Mouse (Mus musculus) forebrain, embryonic 10.5 days (tissue): ENCODE results near the gene Myo6. TPM values are rescaled to one million over a fixed set of nuclear protein-coding genes. Genes with fewer than 3 reads are reported as not detected.

Source experiments
- DNase-seq: peaks from one replicate; pipeline ENCODE4 v3.0.0-alpha.2; 2017; ENCODE audit warnings: low spot score; ENCODE audit errors: extremely low spot score
- H3K27ac ChIP-seq: fragments of 300-500 bp; sonication (generic); 2 replicates; pipeline ENCODE4 v1.5.1; 2016; ENCODE audit warnings: mild to moderate bottlenecking
- H3K27me3 ChIP-seq: fragments of 300-500 bp; sonication (generic); 2 replicates; pipeline ENCODE4 v1.6.1; 2016; ENCODE audit warnings: mild to moderate bottlenecking; ENCODE audit not compliant: poor library complexity, severe bottlenecking
- H3K36me3 ChIP-seq: fragments of 300-500 bp; sonication (generic); replicated peaks from 2 replicates; pipeline ENCODE4 v1.6.1; 2016; ENCODE audit warnings: mild to moderate bottlenecking, moderate library complexity
- H3K4me1 ChIP-seq: fragments of 300-500 bp; sonication (generic); 2 replicates; pipeline ENCODE4 v1.6.1; 2016
- H3K4me3 ChIP-seq: fragments of 300-500 bp; sonication (generic); 2 replicates; pipeline ENCODE4 v1.5.1; 2016; ENCODE audit warnings: mild to moderate bottlenecking, moderate library complexity
- H3K9me3 ChIP-seq: fragments of 300-500 bp; sonication (generic); 2 replicates; pipeline ENCODE4 v1.6.1; 2016; ENCODE audit warnings: mild to moderate bottlenecking, moderate library complexity
- WGBS: fragments of 180-500 bp; shearing (Covaris S2); methylation state at CpG from one replicate; pipeline ENCODE4 v1.1.7; 2016; 5-methylcytosine and 5-hydroxymethylcytosine counted together
- polyA plus RNA-seq: library from polyadenylated mRNA; unstranded; fragments of >200 nt; fragmentation: Nextera tagmentation; extraction: Ambion mirVana; gene quantifications from 2 replicates; pipeline ENCODE4 v1.2.1, GENCODE M21; 2016

Gene Myo6
- polyA plus RNA-seq, 1 experiment from 2014 or later = 7.2 TPM

- Histone ChIP-seq H3K27me3 (no peaks in the 10 kb centered on the region), H3K36me3 (no peaks in the 10 kb centered on the region), H3K4me3 (no peak overlapping the region), H3K9me3 (no peaks in the 10 kb centered on the region), H3K27ac (peak overlapping the region; percentile 58; the same call in 1 of the 2 replicates), H3K4me1 (peaks cover 32% of the 10 kb centered on the region)
- 28% methylated on average over 5 of the region's 5 CpGs for WGBS
- DNase-seq = no peak
Measured at GRCm38 (mm10) chr9:80188324-80188893, 23.6 kb downstream of the Myo6 start.

DNA sequence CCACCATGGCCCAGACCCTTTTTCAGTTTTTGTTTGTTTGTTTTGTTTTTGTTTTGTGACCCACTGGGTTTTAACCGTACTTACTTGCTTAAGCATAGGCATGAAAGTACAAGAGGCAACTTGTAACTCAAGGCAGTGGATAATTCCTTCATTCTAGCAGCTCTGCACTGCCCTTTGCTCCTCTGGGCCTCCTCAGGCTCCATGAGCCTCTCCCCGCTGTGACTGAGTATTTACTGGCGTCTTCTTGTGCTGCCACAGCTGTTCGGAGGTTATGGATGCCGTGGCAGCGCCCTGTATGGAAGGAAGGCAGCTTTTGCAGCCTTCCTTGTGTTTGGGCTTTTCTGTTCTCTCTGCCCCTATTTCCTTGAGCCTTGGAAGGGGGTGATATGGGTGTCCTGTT lies 26.4 kb downstream of the Myo6 start:
- Histone ChIP-seq H3K4me3 (no peak overlapping the region), H3K27ac (no peak overlapping the region; the same call in 1 of the 2 replicates)
- 80% methylated on average over 6 of the region's 6 CpGs for WGBS

DNA sequence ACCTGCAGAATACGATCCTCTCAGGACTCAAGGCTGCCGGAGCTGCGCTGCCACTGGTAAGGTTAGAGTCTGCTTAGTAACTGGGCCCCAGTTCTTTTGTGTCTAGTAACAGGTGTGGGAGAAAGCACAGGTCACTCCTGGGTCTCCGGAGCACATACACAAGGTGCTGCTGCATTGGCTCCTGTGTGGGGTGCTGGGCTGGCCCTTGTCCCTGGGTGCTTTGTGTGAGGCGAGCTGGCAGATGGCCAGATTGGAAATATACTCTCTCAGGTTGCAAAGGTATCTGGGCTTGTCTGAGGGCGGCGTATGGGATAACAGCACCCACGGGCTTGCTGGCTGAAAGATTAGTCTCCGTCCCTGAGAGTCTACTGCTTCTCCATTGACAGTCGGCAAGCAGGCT lies 27.5 kb downstream of the Myo6 start:
- WGBS = 89% methylated on average over 10 of the region's 10 CpGs
- Histone ChIP-seq H3K36me3 (no peaks in the 10 kb centered on the region), H3K9me3 (no peaks in the 10 kb centered on the region), H3K27me3 (no peaks in the 10 kb centered on the region), H3K27ac (0 out of 2 replicates have a peak overlapping the region, but pooled peaks have one; percentile 9), H3K4me1 (peaks cover 36% of the 10 kb centered on the region), H3K4me3 (no peak overlapping the region)
- DNase-seq = no peak

More for the DNA sequence above, 26.4 kb downstream of the Myo6 start:
- Histone ChIP-seq H3K27me3 (no peaks in the 10 kb centered on the region), H3K9me3 (no peaks in the 10 kb centered on the region), H3K4me1 (peaks cover 29% of the 10 kb centered on the region), H3K36me3 (no peaks in the 10 kb centered on the region)
- DNase-seq = no peak

- 72% methylated on average over 6 of the region's 6 CpGs for WGBS
Measured at GRCm38 (mm10) chr9:80194446-80194845, 29.6 kb downstream of the Myo6 start.

GRCm38 (mm10) chr9:80196161-80196560 lies 31.3 kb downstream of the Myo6 start:
- Histone ChIP-seq H3K4me3 (no peak overlapping the region), H3K27me3 (no peaks in the 10 kb centered on the region), H3K9me3 (no peaks in the 10 kb centered on the region), H3K36me3 (no peaks in the 10 kb centered on the region), H3K27ac (no peak overlapping the region), H3K4me1 (peaks cover 35% of the 10 kb centered on the region)
- 81% methylated on average over 3 of the region's 3 CpGs for WGBS
- DNase-seq = no peak

More at GRCm38 (mm10) chr9:80194446-80194845, 29.6 kb downstream of the Myo6 start:
- Histone ChIP-seq H3K36me3 (no peaks in the 10 kb centered on the region), H3K9me3 (no peaks in the 10 kb centered on the region), H3K4me1 (peaks cover 25% of the 10 kb centered on the region), H3K27me3 (no peaks in the 10 kb centered on the region), H3K4me3 (no peak overlapping the region), H3K27ac (peak overlapping the region; percentile 35; the same call in 1 of the 2 replicates)
- DNase-seq = no peak

GRCm38 (mm10) chr9:80197233-80197632 lies 32.4 kb downstream of the Myo6 start:
- WGBS = 32% methylated on average over 6 of the region's 6 CpGs
- H3K4me1 ChIP-seq = peaks cover 43% of the 10 kb centered on the region
- peak overlapping the region; percentile 66 for H3K27ac ChIP-seq
- H3K27me3 ChIP-seq = no peaks in the 10 kb centered on the region
- DNase-seq = no peak
- H3K9me3 ChIP-seq = no peaks in the 10 kb centered on the region
- no peaks in the 10 kb centered on the region for H3K36me3 ChIP-seq
- H3K4me3 ChIP-seq = no peak overlapping the region

DNA sequence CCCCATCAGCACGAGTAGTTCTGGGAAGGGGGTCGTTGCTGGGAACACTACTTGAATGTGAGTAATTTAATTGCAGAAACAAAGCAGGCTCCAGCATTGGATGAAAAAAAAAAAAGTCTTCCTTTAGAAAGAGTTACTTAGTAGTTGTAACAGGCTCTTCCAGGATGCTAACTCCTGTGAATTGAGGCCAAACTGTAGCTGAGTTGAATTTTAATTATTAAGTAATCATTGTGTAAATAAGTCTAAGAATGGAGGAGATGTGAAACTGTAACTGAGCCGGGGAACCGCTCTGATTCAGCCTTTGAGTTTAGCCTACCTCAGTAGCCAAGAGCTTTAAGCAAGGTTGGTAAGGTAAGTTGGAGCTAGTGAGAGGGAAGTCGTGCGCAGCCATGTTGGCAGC lies 36.0 kb downstream of the Myo6 start:
- no peaks in the 10 kb centered on the region for H3K27me3 ChIP-seq
- H3K9me3 ChIP-seq = peaks cover 2% of the 10 kb centered on the region; the same call in 1 of the 2 replicates
- 58% methylated on average over 6 of the region's 6 CpGs for WGBS
- no peak overlapping the region for H3K4me3 ChIP-seq
- H3K36me3 ChIP-seq = no peaks in the 10 kb centered on the region
- peaks cover 51% of the 10 kb centered on the region for H3K4me1 ChIP-seq
- DNase-seq = no peak
- peak overlapping the region; percentile 53; the same call in 1 of the 2 replicates for H3K27ac ChIP-seq

GRCm38 (mm10) chr9:80202374-80203060 lies 37.7 kb downstream of the Myo6 start:
- Histone ChIP-seq H3K27ac (no peak overlapping the region), H3K36me3 (no peaks in the 10 kb centered on the region), H3K27me3 (no peaks in the 10 kb centered on the region), H3K9me3 (peaks cover 2% of the 10 kb centered on the region; the same call in 1 of the 2 replicates), H3K4me3 (no peak overlapping the region), H3K4me1 (peaks cover 34% of the 10 kb centered on the region)
- WGBS = 89% methylated on average over 14 of the region's 14 CpGs
- DNase-seq = no peak

DNA sequence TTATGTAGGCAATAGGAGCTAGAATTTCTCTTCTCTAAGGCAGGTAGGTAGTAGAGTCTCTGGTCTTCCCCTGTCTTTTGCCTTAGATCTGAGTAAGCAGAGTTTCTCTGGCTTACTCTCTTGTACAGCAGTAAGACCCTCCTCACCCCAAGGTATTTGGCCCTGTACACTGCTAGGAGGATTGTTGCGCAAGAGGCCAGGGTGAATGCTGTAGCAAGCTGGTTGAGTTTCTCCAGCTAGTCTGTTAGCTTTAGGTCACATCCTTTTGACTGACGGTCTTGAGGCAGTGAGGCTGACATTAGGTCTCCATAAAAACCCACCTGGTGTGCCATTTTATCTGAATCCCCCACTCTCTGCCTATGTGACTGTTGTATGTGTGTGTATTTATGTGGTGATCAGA lies 43.9 kb downstream of the Myo6 start:
- no peaks in the 10 kb centered on the region for H3K36me3 ChIP-seq
- 87% methylated on average over 2 of the region's 2 CpGs for WGBS
- H3K9me3 ChIP-seq = peaks cover under 1% of the 10 kb centered on the region; the same call in 1 of the 2 replicates
- H3K4me3 ChIP-seq = no peak overlapping the region
- H3K27ac ChIP-seq = no peak overlapping the region
- H3K27me3 ChIP-seq = no peaks in the 10 kb centered on the region
- DNase-seq = no peak
- peaks cover 10% of the 10 kb centered on the region; the same call in 1 of the 2 replicates for H3K4me1 ChIP-seq

- no peaks in the 10 kb centered on the region for H3K27me3 ChIP-seq
- no peak overlapping the region for H3K4me3 ChIP-seq
- 0 out of 2 replicates have a peak overlapping the region, but pooled peaks have one; percentile 25 for H3K27ac ChIP-seq
- H3K4me1 ChIP-seq = peaks cover 7% of the 10 kb centered on the region; the same call in 1 of the 2 replicates
- DNase-seq = no peak
- H3K9me3 ChIP-seq = no peaks in the 10 kb centered on the region
- WGBS = 67% methylated on average over 10 of the region's 10 CpGs
- no peaks in the 10 kb centered on the region for H3K36me3 ChIP-seq
Measured at GRCm38 (mm10) chr9:80209459-80209858, 44.6 kb downstream of the Myo6 start.

GRCm38 (mm10) chr9:80210096-80210495 lies 45.3 kb downstream of the Myo6 start:
- H3K27ac ChIP-seq = no peak overlapping the region
- DNase-seq = no peak
- H3K4me3 ChIP-seq = no peak overlapping the region
- no peaks in the 10 kb centered on the region for H3K9me3 ChIP-seq
- H3K4me1 ChIP-seq = peaks cover 7% of the 10 kb centered on the region; the same call in 1 of the 2 replicates
- no peaks in the 10 kb centered on the region for H3K36me3 ChIP-seq
- H3K27me3 ChIP-seq = no peaks in the 10 kb centered on the region
- whole genome bisulfite sequencing = 85% methylated on average over 12 of the region's 12 CpGs

DNA sequence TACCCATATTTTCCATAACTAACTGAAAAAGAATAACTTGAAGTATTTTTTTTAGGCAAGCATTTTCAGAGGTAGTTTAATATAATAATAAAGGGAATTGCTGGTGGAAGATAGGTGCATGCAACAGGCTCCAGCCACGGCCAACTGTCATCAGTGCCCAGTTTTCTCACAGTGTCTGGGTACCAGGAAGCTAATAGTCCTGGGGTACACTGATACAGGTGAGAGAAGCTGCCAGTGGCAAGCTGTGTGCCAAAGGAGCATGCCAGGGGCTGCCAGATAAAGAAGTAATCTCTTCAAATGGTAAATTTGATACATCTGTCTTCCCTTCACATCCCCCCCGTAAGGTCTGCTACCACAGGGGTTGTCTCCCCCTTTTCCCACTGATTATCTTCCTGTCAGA lies 48.6 kb downstream of the Myo6 start:
- H3K4me1 ChIP-seq = peaks cover 7% of the 10 kb centered on the region; the same call in 1 of the 2 replicates
- no peak overlapping the region for H3K27ac ChIP-seq
- no peaks in the 10 kb centered on the region for H3K27me3 ChIP-seq
- 93% methylated on average over 2 of the region's 2 CpGs for WGBS
- no peak for DNase-seq
- no peak overlapping the region for H3K4me3 ChIP-seq
- H3K9me3 ChIP-seq = no peaks in the 10 kb centered on the region
- H3K36me3 ChIP-seq = no peaks in the 10 kb centered on the region

- H3K36me3 ChIP-seq = no peaks in the 10 kb centered on the region
- no peaks in the 10 kb centered on the region for H3K4me1 ChIP-seq
- 85% methylated on average over 5 of the region's 5 CpGs for WGBS
- no peak for DNase-seq
- H3K27ac ChIP-seq = no peak overlapping the region
- no peak overlapping the region for H3K4me3 ChIP-seq
- H3K9me3 ChIP-seq = no peaks in the 10 kb centered on the region
- H3K27me3 ChIP-seq = no peaks in the 10 kb centered on the region
Measured at GRCm38 (mm10) chr9:80215502-80215901, 50.7 kb downstream of the Myo6 start.
